Mouse (Mus musculus): ENCODE data around the gene Tomm40l.

Tomm40l gene

GRCm38 (mm10) chr1:171195887-171196397 is 26.4 kb downstream of the Tomm40l start, which contains the start of gene Pcp4l1:
Gene Pcp4l1, minus strand, starts transcription at chr1:171196268.
- H3K4me3 ChIP-seq (replicated peaks; ENCODE audit: low read length), result peak within 1 kb of the TSS; percentile 87
- H3K36me3 ChIP-seq (ENCODE audit: insufficient read depth, low read length), result no peaks in the 10 kb centered on the region
- H3K4me1 ChIP-seq (replicated peaks; ENCODE audit: low read depth, low read length), result peaks cover 14% of the 10 kb centered on the region
- H3K27me3 ChIP-seq (ENCODE audit: insufficient read depth, low read length), result peaks cover 58% of the 10 kb centered on the region
- H3K9me3 ChIP-seq (ENCODE audit: low read length), result no peaks in the 10 kb centered on the region
- TF ChIP-seq POU5F1 (IDR thresholded peaks at IDR 0.05; ENCODE audit: borderline replicate concordance, low read length), result no peak
- TF ChIP-seq CTCF (conservative IDR thresholded peaks at IDR 0.05; ENCODE audit: low read length), result no peak
- no peak for TF ChIP-seq NANOG (IDR thresholded peaks at IDR 0.05; ENCODE audit: borderline replicate concordance, low read length)

- TF ChIP-seq CTCF (conservative IDR thresholded peaks at IDR 0.05; ENCODE audit: low read length) (no peak), NANOG (IDR thresholded peaks at IDR 0.05; ENCODE audit: borderline replicate concordance, low read length) (no peak), POU5F1 (IDR thresholded peaks at IDR 0.05; ENCODE audit: borderline replicate concordance, low read length) (no peak)
- Histone ChIP-seq H3K4me3 (replicated peaks; ENCODE audit: low read length) (peak overlapping the region; percentile 87), H3K27me3 (ENCODE audit: insufficient read depth, low read length) (peaks cover 63% of the 10 kb centered on the region), H3K4me1 (replicated peaks; ENCODE audit: low read depth, low read length) (peaks cover 21% of the 10 kb centered on the region), H3K36me3 (ENCODE audit: insufficient read depth, low read length) (no peaks in the 10 kb centered on the region), H3K9me3 (ENCODE audit: low read length) (no peaks in the 10 kb centered on the region)
Measured at GRCm38 (mm10) chr1:171195046-171195822, 27.1 kb downstream of the Tomm40l start.

GRCm38 (mm10) chr1:171193911-171194830 is 28.1 kb downstream of the Tomm40l start:
- H3K9me3 ChIP-seq (ENCODE audit: low read length), result no peaks in the 10 kb centered on the region
- H3K4me3 ChIP-seq (replicated peaks; ENCODE audit: low read length), result no peak overlapping the region
- H3K36me3 ChIP-seq (ENCODE audit: insufficient read depth, low read length), result no peaks in the 10 kb centered on the region
- peaks cover 29% of the 10 kb centered on the region for H3K4me1 ChIP-seq (replicated peaks; ENCODE audit: low read depth, low read length)
- TF ChIP-seq NANOG (IDR thresholded peaks at IDR 0.05; ENCODE audit: borderline replicate concordance, low read length), result no peak
- no peak for TF ChIP-seq CTCF (conservative IDR thresholded peaks at IDR 0.05; ENCODE audit: low read length)
- TF ChIP-seq POU5F1 (IDR thresholded peaks at IDR 0.05; ENCODE audit: borderline replicate concordance, low read length), result no peak
- peaks cover 66% of the 10 kb centered on the region for H3K27me3 ChIP-seq (ENCODE audit: insufficient read depth, low read length)

GRCm38 (mm10) chr1:171193093-171193840 is 29.0 kb downstream of the Tomm40l start:
- H3K4me3 ChIP-seq (replicated peaks; ENCODE audit: low read length), result no peak overlapping the region
- H3K4me1 ChIP-seq (replicated peaks; ENCODE audit: low read depth, low read length), result peaks cover 38% of the 10 kb centered on the region
- TF ChIP-seq NANOG (IDR thresholded peaks at IDR 0.05; ENCODE audit: borderline replicate concordance, low read length) (no peak), POU5F1 (IDR thresholded peaks at IDR 0.05; ENCODE audit: borderline replicate concordance, low read length) (no peak), CTCF (conservative IDR thresholded peaks at IDR 0.05; ENCODE audit: low read length) (no peak)
- H3K36me3 ChIP-seq (ENCODE audit: insufficient read depth, low read length), result no peaks in the 10 kb centered on the region
- peaks cover 60% of the 10 kb centered on the region for H3K27me3 ChIP-seq (ENCODE audit: insufficient read depth, low read length)
- no peaks in the 10 kb centered on the region for H3K9me3 ChIP-seq (ENCODE audit: low read length)

- TF ChIP-seq NANOG (IDR thresholded peaks at IDR 0.05; ENCODE audit: borderline replicate concordance, low read length), result no peak
- no peak for TF ChIP-seq POU5F1 (IDR thresholded peaks at IDR 0.05; ENCODE audit: borderline replicate concordance, low read length)
- TF ChIP-seq CTCF (conservative IDR thresholded peaks at IDR 0.05; ENCODE audit: low read length), result no peak
- Histone ChIP-seq H3K27me3 (ENCODE audit: insufficient read depth, low read length) (peaks cover 53% of the 10 kb centered on the region), H3K9me3 (ENCODE audit: low read length) (no peaks in the 10 kb centered on the region), H3K4me1 (replicated peaks; ENCODE audit: low read depth, low read length) (peaks cover 48% of the 10 kb centered on the region), H3K4me3 (replicated peaks; ENCODE audit: low read length) (no peak overlapping the region), H3K36me3 (ENCODE audit: insufficient read depth, low read length) (no peaks in the 10 kb centered on the region)
Measured at GRCm38 (mm10) chr1:171192283-171192682, 30.0 kb downstream of the Tomm40l start.

GRCm38 (mm10) chr1:171190832-171191231 is 31.5 kb downstream of the Tomm40l start:
- no peak overlapping the region for H3K4me3 ChIP-seq (replicated peaks; ENCODE audit: low read length)
- no peaks in the 10 kb centered on the region for H3K9me3 ChIP-seq (ENCODE audit: low read length)
- peaks cover 59% of the 10 kb centered on the region for H3K4me1 ChIP-seq (replicated peaks; ENCODE audit: low read depth, low read length)
- H3K27me3 ChIP-seq (ENCODE audit: insufficient read depth, low read length), result peaks cover 47% of the 10 kb centered on the region
- no peaks in the 10 kb centered on the region for H3K36me3 ChIP-seq (ENCODE audit: insufficient read depth, low read length)
- TF ChIP-seq NANOG (IDR thresholded peaks at IDR 0.05; ENCODE audit: borderline replicate concordance, low read length) (no peak), POU5F1 (IDR thresholded peaks at IDR 0.05; ENCODE audit: borderline replicate concordance, low read length) (no peak), CTCF (conservative IDR thresholded peaks at IDR 0.05; ENCODE audit: low read length) (no peak)

- Histone ChIP-seq H3K9me3 (ENCODE audit: low read length) (no peaks in the 10 kb centered on the region), H3K36me3 (ENCODE audit: insufficient read depth, low read length) (no peaks in the 10 kb centered on the region), H3K4me3 (replicated peaks; ENCODE audit: low read length) (peak overlapping the region; percentile 39), H3K27me3 (ENCODE audit: insufficient read depth, low read length) (peaks cover 42% of the 10 kb centered on the region), H3K4me1 (replicated peaks; ENCODE audit: low read depth, low read length) (peaks cover 67% of the 10 kb centered on the region)
- no peak for TF ChIP-seq POU5F1 (IDR thresholded peaks at IDR 0.05; ENCODE audit: borderline replicate concordance, low read length)
- TF ChIP-seq NANOG (IDR thresholded peaks at IDR 0.05; ENCODE audit: borderline replicate concordance, low read length), result no peak
- no peak for TF ChIP-seq CTCF (conservative IDR thresholded peaks at IDR 0.05; ENCODE audit: low read length)
Measured at GRCm38 (mm10) chr1:171189476-171190114, 32.7 kb downstream of the Tomm40l start.
